Mouse (Mus musculus) right cerebral cortex, adult 2 months (tissue): Measurements from ENCODE around the gene Hoxc10.

Experiments
- DNase-seq, 2 experiments: peaks; one replicate each; pipeline ENCODE4 v3.0.0; 2021 to 2022; ENCODE audit warnings: low spot score in 2 of 2

Hoxc10 gene

GRCm38 (mm10) chr15:102967511-102968397, 1.2 kb downstream of the Hoxc10 start:
- DNase-seq = no peak

- DNase-seq = no peak
Measured at GRCm38 (mm10) chr15:102969296-102969695, 2.7 kb downstream of the Hoxc10 start.

- DNase-seq = no peak
Measured at GRCm38 (mm10) chr15:102970740-102971139, 4.1 kb downstream of the Hoxc10 start.

GRCm38 (mm10) chr15:102972254-102972653, 5.7 kb downstream of the Hoxc10 start:
- DNase-seq = no peak

- no peak for DNase-seq
Measured at GRCm38 (mm10) chr15:102972753-102973152, 6.2 kb downstream of the Hoxc10 start.

- no peak for DNase-seq
Measured at GRCm38 (mm10) chr15:102975034-102975433, 8.4 kb downstream of the Hoxc10 start.

GRCm38 (mm10) chr15:102975688-102976111, 9.1 kb downstream of the Hoxc10 start:
- no peak for DNase-seq

GRCm38 (mm10) chr15:102976171-102976570, 9.6 kb downstream of the Hoxc10 start, which contains the start of gene Hoxc9:
Hoxc9 (plus strand) TSS chr15:102976439.
- DNase-seq = no peak

- no peak for DNase-seq
Measured at GRCm38 (mm10) chr15:102976631-102977422, 10.2 kb downstream of the Hoxc10 start.

- DNase-seq = no peak
Measured at GRCm38 (mm10) chr15:102977423-102977974, 10.9 kb downstream of the Hoxc10 start.

GRCm38 (mm10) chr15:102978615-102979515, 12.3 kb downstream of the Hoxc10 start:
- no peak for DNase-seq

GRCm38 (mm10) chr15:102979936-102980335, 13.3 kb downstream of the Hoxc10 start:
- DNase-seq = no peak

- no peak for DNase-seq
Measured at GRCm38 (mm10) chr15:102980352-102980751, 13.8 kb downstream of the Hoxc10 start.

GRCm38 (mm10) chr15:102980912-102981311, 14.3 kb downstream of the Hoxc10 start:
- DNase-seq = no peak

- DNase-seq = no peak
Measured at GRCm38 (mm10) chr15:102981379-102982288, 15.0 kb downstream of the Hoxc10 start.

GRCm38 (mm10) chr15:102983716-102984115, 17.1 kb downstream of the Hoxc10 start:
- DNase-seq = no peak

- DNase-seq = no peak
Measured at GRCm38 (mm10) chr15:102984521-102984920, 17.9 kb downstream of the Hoxc10 start.

- DNase-seq = no peak
Measured at GRCm38 (mm10) chr15:102984925-102985324, 18.3 kb downstream of the Hoxc10 start.

- DNase-seq = peak; percentile 84 to 89
Measured at GRCm38 (mm10) chr15:102987124-102987833, 20.7 kb downstream of the Hoxc10 start.
